Mouse (Mus musculus): ENCODE data around the gene Hibadh.

The Hibadh gene

DNA sequence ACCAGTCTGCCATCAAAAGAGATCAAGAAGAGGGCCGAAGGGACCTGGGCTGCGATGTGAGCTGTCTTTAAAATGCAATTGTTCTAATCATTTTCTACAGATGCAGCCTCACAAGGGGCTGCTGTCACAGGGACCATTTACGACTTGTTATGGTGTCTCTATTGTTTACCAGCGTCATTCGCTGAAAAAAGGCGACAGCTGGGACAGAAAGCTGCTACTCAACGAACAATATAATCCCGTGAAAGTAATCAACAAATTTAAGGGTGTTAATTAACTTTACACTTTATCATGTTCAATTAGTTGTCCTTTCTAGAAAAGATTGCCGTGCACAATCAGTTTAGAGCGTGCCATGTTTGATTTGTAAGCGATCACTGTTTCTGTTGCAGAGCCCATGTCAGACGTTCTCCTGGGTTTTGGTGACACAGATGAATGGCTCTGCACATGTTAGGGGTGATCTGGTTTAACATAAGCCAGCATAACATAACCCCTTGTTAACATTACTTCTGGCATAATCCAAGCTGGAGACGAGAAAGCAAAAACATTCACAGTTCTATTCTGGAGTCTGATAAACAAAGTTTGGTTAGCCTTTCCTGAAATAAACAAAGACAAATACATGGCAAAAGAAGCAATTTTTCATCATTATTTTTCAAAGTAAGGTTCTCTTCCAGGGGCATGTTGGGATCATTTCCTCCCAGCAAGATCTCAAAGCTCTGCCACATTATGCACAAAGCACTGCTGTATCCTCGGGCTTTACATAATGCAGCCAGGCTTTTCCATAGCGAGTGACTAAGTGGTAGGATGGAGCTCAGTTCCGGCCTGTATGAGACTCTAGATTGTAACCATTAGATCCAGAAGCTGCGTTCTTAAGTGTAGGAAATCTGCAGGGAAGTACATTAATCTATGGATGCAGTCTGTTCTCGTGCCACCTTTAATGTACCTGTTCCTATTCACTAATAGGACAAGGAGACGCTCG, 72.6 kb downstream of the Hibadh start:
- no peak for DNase-seq (ENCODE audit: low read depth, low spot score)

- DNase-seq (ENCODE audit: low read depth, low spot score), result no peak
These were observed 75.0 kb downstream of the Hibadh start for GRCm38 (mm10) chr6:52565210-52565609.

GRCm38 (mm10) chr6:52562994-52563393, 77.2 kb downstream of the Hibadh start:
- no peak for DNase-seq (ENCODE audit: low read depth, low spot score)

GRCm38 (mm10) chr6:52559041-52559440, 81.1 kb downstream of the Hibadh start:
- no peak for DNase-seq (ENCODE audit: low read depth, low spot score)

- DNase-seq (ENCODE audit: low read depth, low spot score), result no peak
These were observed 95.8 kb downstream of the Hibadh start for GRCm38 (mm10) chr6:52544376-52544775.

DNA sequence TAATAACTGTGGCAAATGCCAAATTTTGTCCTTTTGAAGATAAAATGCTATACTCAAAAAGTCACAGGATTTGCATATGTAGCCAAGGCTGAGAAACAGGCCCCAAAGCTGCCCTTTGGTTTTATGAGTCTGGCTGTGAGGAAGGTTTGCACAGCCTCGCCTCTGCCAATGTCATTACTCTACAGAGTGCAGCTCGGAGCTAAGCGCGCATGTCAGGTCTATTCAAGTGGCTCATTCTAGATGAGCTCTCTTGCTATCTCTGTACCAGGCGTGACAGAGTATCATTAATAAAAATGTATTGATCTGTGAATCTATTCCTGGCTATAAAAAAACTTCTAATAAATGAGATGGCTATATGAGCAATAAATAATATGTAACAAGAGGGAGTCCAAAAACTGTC, 97.7 kb downstream of the Hibadh start:
- no peak for DNase-seq (ENCODE audit: low read depth, low spot score)

GRCm38 (mm10) chr6:52539911-52540310, 100.3 kb downstream of the Hibadh start:
- DNase-seq (ENCODE audit: low read depth, low spot score), result no peak

DNA sequence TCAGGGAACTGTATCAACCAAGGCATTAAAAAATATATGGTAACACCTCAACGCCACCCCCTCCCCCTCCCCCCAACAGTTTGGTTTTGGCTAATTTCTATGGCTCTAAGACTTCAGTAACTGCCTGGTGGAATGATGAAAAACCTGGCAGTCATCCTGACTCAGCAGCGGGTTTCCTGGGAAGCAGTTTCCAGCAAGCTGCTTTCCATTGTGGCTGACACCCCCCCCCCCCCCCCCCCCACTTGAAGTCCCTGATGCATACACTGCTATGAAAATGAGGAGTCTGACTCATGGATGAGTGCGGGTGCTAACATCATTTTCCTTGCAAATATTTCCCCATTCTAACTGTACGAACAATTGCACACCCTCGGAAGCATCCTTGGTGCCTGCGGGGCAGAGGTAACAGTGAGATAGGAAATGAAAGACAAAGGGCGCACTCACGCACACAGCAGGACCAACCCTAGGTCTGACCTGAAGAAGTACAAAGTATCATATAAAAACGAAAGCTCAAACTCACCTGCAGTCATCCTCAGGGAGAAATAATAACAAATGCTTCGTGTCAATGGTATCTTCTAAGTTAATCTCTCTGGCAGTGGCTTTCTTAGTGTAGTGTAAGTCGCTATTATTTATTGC, 105.0 kb downstream of the Hibadh start:
- DNase-seq (ENCODE audit: low read depth, low spot score), result no peak

- no peak for DNase-seq (ENCODE audit: low read depth, low spot score)
These were observed 108.1 kb downstream of the Hibadh start for GRCm38 (mm10) chr6:52532144-52532492.

GRCm38 (mm10) chr6:52531366-52532143, 108.6 kb downstream of the Hibadh start:
- DNase-seq (ENCODE audit: low read depth, low spot score), result no peak

GRCm38 (mm10) chr6:52530861-52531260, 109.3 kb downstream of the Hibadh start:
- peak; percentile 11 for DNase-seq (ENCODE audit: low read depth, low spot score)

DNA sequence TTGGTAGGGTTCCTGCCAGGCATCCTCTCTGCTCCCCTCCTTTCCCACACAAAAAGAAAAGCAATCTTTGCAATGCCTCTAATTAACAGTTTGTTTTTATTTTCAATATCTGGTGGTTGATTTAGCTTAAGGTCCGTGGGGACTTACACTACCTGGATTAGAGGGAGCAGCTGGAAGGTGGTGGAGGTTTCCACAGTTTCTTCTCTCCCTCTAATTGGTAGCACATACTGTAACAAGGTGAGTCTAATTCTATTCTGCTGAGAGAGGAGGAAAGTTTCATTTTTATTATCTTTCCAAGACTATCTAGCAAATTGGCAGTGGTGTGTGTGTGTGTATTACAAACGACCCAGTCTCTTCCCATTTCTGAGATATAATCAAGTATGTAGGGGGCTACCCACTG, 116.0 kb downstream of the Hibadh start:
- no peak for DNase-seq (ENCODE audit: low read depth, low spot score)

GRCm38 (mm10) chr6:52518704-52519103, 121.5 kb downstream of the Hibadh start:
- DNase-seq (ENCODE audit: low read depth, low spot score), result no peak

DNA sequence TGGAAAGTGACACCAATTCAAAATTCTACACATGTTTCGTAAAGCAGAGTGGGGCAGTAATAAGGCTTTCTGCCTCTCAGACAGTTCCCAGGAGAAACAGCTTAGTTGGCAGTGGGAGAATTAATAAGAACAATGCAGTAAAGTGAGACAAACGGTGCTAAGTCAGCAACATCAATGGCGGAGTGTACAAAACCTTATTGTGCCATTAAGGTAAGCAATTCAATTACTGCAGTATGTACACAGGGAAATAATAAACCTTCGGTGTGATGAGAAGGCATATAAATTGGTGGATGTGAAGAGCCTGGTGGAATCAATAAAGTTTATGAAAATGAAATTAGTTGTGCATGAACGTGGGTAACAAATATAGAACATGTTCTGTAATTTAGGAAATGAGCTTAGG, 122.9 kb downstream of the Hibadh start:
- DNase-seq (ENCODE audit: low read depth, low spot score), result no peak

GRCm38 (mm10) chr6:52513876-52514405, 126.2 kb downstream of the Hibadh start:
- DNase-seq (ENCODE audit: low read depth, low spot score), result no peak

DNA sequence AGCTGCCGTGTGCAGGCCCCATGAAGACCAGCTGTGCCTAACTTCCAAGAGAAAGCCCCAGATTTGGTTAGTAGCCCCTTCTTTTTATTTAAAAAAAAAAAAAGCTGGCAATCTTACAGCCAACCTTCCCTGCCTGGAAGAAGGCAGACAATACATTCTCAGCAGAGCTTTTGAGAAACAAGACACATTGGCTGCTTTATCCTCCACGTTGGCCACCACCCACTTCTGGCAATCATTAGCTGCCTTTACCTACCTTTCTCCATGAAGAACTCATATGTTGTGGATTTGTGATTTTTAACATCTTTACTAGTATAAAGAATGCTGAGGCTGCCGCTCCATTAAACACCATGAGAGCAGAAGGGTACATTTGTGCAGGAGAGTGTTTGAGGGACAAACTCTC, 131.4 kb downstream of the Hibadh start:
- no peak for DNase-seq (ENCODE audit: low read depth, low spot score)

DNA sequence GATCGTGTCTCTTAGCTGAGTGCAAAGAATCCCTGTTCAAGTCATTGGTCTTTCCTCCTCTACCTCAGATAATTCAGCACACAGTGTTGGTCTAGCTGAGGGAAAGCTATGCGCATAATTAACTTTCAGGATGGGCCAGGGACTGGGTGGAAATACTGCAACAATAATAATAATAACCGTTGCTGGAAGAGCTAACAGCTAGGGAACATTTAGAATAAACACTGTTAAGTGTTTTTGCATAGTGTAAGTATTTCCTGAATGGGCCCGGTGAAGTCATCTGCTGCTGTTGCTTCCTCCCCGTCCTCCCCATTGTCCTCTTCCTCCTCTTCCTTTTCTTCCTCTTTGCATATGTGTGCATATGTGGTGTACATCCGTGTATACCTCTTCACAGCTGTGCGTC, 132.2 kb downstream of the Hibadh start:
- DNase-seq (ENCODE audit: low read depth, low spot score), result no peak

GRCm38 (mm10) chr6:52507171-52507570, 133.0 kb downstream of the Hibadh start:
- no peak for DNase-seq (ENCODE audit: low read depth, low spot score)

DNA sequence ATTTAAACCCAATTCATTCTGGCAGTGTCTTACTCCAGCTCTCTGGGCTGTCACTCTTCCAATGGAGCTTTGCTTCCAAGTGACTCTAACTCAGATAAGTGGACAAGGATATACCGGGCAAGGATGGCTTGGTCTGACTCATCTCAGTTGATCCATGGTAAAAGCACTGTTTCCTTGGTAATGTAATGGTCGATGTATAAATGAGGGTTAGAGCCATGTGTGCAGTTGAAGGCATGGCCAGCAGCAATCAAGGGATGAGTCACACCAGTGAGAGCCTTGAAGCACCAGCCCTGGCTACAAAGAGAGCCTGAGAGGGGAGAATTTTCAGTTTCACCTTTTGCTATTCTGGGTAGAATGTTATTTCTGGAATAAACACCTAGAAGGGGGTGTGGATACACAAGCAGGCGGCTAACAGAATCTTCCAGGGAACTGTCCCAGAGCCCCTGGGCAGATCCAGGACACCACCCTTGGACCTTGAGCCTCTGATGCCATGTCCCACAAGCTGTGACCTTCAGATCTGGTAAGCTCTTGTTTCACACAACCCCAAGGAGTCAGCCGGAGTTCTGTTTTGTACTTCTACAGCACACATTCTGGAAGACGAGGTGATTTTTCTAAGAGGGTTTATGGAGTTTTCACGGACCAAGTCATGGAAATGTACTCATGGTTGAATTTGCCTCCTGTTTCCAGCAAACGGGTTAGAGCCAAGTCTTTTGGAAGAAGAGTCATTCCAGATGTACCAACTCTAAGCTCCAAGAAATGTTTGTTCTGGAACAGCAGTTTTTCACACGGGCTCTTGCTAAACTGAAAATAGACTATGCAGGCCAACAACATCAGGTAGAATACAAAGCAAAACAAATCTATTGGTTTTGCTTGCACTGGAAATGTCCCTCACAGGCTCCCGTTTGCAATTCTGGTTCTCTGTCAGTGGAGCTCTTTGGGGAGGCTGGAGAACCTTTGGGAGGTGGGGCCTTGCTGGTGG, 134.1 kb downstream of the Hibadh start:
- DNase-seq (ENCODE audit: low read depth, low spot score), result no peak

- DNase-seq (ENCODE audit: low read depth, low spot score), result no peak
These were observed 135.3 kb downstream of the Hibadh start for GRCm38 (mm10) chr6:52504676-52505460.

Measured in WW6 (cell line).